Mouse (Mus musculus) C2C12 (cell line): ENCODE measurements around the gene Ech1. TPM values are rescaled to one million over a fixed set of nuclear protein-coding genes. Genes with fewer than 3 reads are reported as not detected.

ENCODE experiments used
- H3K27me3 ChIP-seq: one replicate; pipeline ENCODE4 v1.6.1; 2011; ENCODE audit not compliant: control insufficient read depth, insufficient read depth, insufficient read length
- H3K36me3 ChIP-seq: one replicate; pipeline ENCODE4 v1.6.1; 2011; ENCODE audit not compliant: control insufficient read depth, insufficient read depth
- H3K4me3 ChIP-seq: one replicate; pipeline ENCODE4 v1.5.1; 2011; ENCODE audit warnings: mild to moderate bottlenecking, control low read depth; ENCODE audit not compliant: poor library complexity, insufficient read depth, severe bottlenecking
- H3K79me2 ChIP-seq: one replicate; pipeline ENCODE4 v1.6.1; 2011; ENCODE audit not compliant: control insufficient read depth, insufficient read depth
- H3K79me3 ChIP-seq: one replicate; pipeline ENCODE4 v1.6.1; 2011; ENCODE audit warnings: low read depth, control low read depth
- H3ac ChIP-seq: one replicate; pipeline ENCODE3; 2011; ENCODE audit warnings: low read depth; ENCODE audit not compliant: control insufficient read depth, insufficient read length
- CEBPB ChIP-seq: IDR thresholded peaks from one replicate; pipeline ENCODE4 v1.6.1; 2011; ENCODE audit warnings: low read depth, mild to moderate bottlenecking, control low read depth, moderate library complexity
- CTCF ChIP-seq: IDR thresholded peaks from one replicate; pipeline ENCODE4 v1.5.1; 2011; ENCODE audit not compliant: control insufficient read depth, insufficient read depth, insufficient read length
- FOSL1 ChIP-seq: IDR thresholded peaks from one replicate; pipeline ENCODE4 v1.8.0; 2011; ENCODE audit warnings: mild to moderate bottlenecking, low read length; ENCODE audit not compliant: poor library complexity, insufficient read depth, severe bottlenecking
- MAX ChIP-seq: IDR thresholded peaks from one replicate; pipeline ENCODE4 v1.6.1; 2011; ENCODE audit warnings: mild to moderate bottlenecking, control low read depth
- MYOD1 ChIP-seq: IDR thresholded peaks from one replicate; pipeline ENCODE4 v1.6.1; 2011; ENCODE audit warnings: low read depth; ENCODE audit not compliant: control insufficient read depth, insufficient read length
- MYOG ChIP-seq: IDR thresholded peaks from one replicate; pipeline ENCODE4 v1.6.1; 2011; ENCODE audit not compliant: control insufficient read depth, insufficient read length; ENCODE audit errors: extremely low read depth
- USF1 ChIP-seq: IDR thresholded peaks from one replicate; pipeline ENCODE4 v1.6.1; 2011; ENCODE audit warnings: low read depth, mild to moderate bottlenecking, control low read depth, moderate library complexity
- polyA plus RNA-seq: library from polyadenylated mRNA; unstranded; fragments of >200 nt; fragmentation: generic; extraction: Trizol; gene quantifications from one replicate; pipeline ENCODE4 v1.2.1, GENCODE M21; 2012; ENCODE audit warnings: missing spikeins

The Ech1 gene
- polyA plus RNA-seq, 1 experiment = 106 TPM

DNA sequence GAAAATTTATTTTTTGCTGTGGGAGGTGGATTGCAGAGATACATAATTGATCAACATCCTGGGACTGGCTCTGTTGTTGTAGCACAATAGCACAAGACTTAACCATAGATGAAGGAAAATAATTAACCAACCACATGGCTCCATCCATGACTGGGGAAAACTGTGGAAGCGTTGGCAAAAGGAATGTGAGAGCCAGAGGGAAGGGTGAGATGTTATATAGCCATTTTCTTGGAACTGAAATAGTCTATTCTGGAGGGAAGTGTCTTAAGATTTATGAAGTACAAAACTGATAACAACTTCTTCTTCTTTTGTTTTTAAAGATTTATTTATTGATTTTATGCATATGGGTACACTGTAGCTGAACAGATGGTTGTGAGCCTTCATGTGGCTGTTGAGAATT lies 22.3 kb downstream of the Ech1 start:
- H3ac ChIP-seq = no peak overlapping the region
- no peak for TF ChIP-seq MYOG
- no peak for TF ChIP-seq MAX
- no peak for TF ChIP-seq CTCF
- TF ChIP-seq CEBPB = no peak
- TF ChIP-seq FOSL1 = no peak
- TF ChIP-seq USF1 = no peak
- TF ChIP-seq MYOD1 = no peak
- no peaks in the 10 kb centered on the region for H3K36me3 ChIP-seq
- H3K79me3 ChIP-seq = no peaks in the 10 kb centered on the region
- no peaks in the 10 kb centered on the region for H3K79me2 ChIP-seq
- no peak overlapping the region for H3K4me3 ChIP-seq
- no peaks in the 10 kb centered on the region for H3K27me3 ChIP-seq

DNA sequence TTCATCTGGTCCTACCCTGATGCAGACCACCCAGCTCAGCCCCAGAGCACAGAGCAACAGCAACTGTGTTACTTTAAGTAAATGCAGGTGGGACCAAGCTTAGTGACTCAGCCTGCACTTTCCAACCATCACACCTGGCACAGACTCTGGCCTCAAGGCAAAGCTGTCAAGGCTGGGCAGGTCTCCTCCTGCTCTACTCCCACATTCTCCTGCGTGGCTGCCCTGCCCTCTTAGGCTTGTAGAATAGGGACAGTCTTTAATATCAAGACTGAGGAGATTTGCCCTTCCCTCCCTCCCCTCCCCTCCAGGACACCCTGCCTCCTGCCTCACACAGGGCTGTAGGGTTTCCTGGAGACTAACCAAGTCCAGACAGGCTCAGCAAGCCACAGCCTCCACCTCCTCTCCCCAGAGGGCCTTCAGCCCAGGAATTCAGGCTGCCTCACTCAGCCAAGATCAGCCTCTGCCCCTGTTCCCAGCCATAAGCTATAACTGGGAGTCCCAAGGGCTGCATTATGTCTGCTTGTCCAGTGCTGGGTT lies 24.8 kb downstream of the Ech1 start:
- no peaks in the 10 kb centered on the region for H3K79me3 ChIP-seq
- H3K79me2 ChIP-seq = no peaks in the 10 kb centered on the region
- no peak overlapping the region for H3ac ChIP-seq
- H3K27me3 ChIP-seq = no peaks in the 10 kb centered on the region
- no peaks in the 10 kb centered on the region for H3K36me3 ChIP-seq
- H3K4me3 ChIP-seq = no peak overlapping the region
- TF ChIP-seq MYOG (no peak), FOSL1 (no peak), MYOD1 (no peak), CTCF (no peak), CEBPB (no peak), MAX (no peak), USF1 (no peak)

DNA sequence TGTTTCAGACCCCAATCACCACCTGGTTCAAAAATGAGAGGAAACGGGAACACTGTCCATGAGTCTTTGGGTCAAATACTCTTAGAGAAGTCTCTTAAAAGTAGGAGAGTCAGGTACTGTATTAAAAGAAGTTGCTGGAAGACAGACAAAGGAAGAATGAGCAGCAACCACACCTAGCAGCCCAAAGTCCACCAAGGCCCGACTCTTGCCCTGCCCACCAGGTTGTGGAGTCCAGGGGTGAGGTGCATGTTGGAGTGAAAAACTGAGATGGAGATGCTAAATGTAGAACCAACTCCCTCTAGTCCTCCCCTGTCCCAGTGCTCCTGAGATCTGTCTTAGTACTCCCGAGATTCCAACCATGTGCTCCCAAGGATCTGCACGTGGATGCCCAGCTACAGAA lies 25.6 kb downstream of the Ech1 start:
- H3ac ChIP-seq = no peak overlapping the region
- H3K79me2 ChIP-seq = no peaks in the 10 kb centered on the region
- no peak for TF ChIP-seq FOSL1
- TF ChIP-seq MAX = no peak
- no peak for TF ChIP-seq CEBPB
- TF ChIP-seq USF1 = no peak
- TF ChIP-seq CTCF = no peak
- TF ChIP-seq MYOG = no peak
- no peak for TF ChIP-seq MYOD1
- no peak overlapping the region for H3K4me3 ChIP-seq
- no peaks in the 10 kb centered on the region for H3K79me3 ChIP-seq
- H3K36me3 ChIP-seq = no peaks in the 10 kb centered on the region
- H3K27me3 ChIP-seq = no peaks in the 10 kb centered on the region

DNA sequence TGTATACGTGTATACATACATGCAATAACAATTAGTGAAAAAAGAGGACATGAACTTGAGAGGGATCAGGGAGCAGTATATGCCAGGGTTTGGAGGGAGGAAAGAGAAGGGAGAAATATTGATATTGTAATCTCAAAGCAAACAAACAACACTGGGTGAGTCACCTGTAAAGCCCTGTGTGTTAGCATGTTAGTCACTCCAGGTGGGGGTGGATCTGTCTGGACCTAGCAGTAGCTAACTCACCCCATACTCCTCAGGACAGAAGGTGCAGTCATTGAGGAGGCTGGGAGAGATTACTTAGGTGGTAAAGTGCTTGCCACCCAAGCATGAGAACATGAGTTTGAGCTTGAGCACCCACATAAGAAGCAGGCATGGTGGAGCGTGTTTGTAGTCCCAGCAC lies 34.9 kb downstream of the Ech1 start:
- H3K36me3 ChIP-seq = no peaks in the 10 kb centered on the region
- no peaks in the 10 kb centered on the region for H3K79me3 ChIP-seq
- H3K27me3 ChIP-seq = no peaks in the 10 kb centered on the region
- no peaks in the 10 kb centered on the region for H3K79me2 ChIP-seq
- no peak overlapping the region for H3ac ChIP-seq
- TF ChIP-seq MYOD1 (no peak), CTCF (no peak), USF1 (no peak), MAX (no peak), CEBPB (no peak)
- no peak overlapping the region for H3K4me3 ChIP-seq

DNA sequence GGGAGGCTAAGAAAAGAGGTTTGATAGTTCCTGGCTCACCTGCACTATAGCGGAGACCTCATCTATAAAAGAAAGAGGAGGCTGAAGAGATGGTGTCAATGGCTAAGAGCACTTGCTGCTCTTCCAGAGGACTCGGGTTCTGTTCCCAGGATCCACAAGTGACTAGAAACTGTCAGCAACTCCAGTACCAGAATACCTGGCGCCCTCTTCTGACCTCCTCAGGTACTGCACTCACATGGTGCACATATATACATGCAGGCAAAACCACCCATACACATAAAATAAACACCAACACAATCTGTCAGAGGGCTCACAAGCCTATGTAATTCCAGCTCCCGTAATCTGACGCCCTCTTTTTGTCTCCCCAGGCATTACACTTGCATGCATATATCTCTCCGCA lies 35.9 kb downstream of the Ech1 start:
- H3K79me3 ChIP-seq = no peaks in the 10 kb centered on the region
- H3K27me3 ChIP-seq = no peaks in the 10 kb centered on the region
- TF ChIP-seq MAX (no peak), USF1 (no peak), MYOG (no peak), CTCF (no peak), CEBPB (no peak), MYOD1 (no peak), FOSL1 (no peak)
- H3K36me3 ChIP-seq = no peaks in the 10 kb centered on the region
- no peaks in the 10 kb centered on the region for H3K79me2 ChIP-seq
- no peak overlapping the region for H3K4me3 ChIP-seq
- no peak overlapping the region for H3ac ChIP-seq

DNA sequence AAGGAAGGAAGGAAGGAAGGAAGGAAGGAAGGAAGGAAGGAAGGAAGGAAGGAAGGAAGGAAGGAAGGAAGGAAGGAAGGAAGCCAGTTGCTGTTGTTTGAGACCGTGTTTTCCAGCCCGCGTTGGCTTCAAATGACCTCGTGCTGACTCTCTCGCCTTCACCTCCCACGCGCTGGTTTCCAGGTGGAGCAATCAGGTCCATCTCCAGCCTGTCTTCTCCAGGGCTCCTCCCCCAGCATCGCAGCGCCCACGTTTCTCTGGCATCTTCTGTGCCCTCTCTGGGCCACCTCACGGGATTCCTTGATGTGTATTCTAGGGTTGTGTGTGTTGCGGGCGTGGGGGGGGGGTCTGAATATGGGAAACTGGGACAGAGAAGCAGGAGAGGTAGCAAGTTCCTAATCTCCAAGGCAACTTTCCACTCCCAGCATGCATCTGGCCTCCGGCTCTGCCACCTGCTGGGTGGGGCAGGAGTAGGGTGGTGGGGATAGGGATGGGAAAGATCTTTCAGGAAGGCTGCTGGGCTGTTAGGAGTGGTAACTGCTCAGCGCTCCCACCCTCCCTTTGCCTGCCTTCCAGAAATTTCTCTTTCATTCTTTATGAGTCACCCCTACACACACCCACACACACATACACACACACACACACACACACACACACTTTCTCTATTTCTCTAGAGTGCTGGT lies 37.9 kb downstream of the Ech1 start:
- no peaks in the 10 kb centered on the region for H3K36me3 ChIP-seq
- H3K27me3 ChIP-seq = no peaks in the 10 kb centered on the region
- no peak overlapping the region for H3ac ChIP-seq
- no peak for TF ChIP-seq MYOD1
- no peak for TF ChIP-seq USF1
- TF ChIP-seq CTCF = no peak
- TF ChIP-seq MYOG = no peak
- TF ChIP-seq CEBPB = no peak
- TF ChIP-seq MAX = no peak
- no peaks in the 10 kb centered on the region for H3K79me2 ChIP-seq
- H3K4me3 ChIP-seq = no peak overlapping the region
- H3K79me3 ChIP-seq = no peaks in the 10 kb centered on the region
